Mouse (Mus musculus): ENCODE data around the gene Psmb8. TPM values are rescaled to one million over a fixed set of nuclear protein-coding genes. Genes with fewer than 3 reads are reported as not detected.

Gene Psmb8
- polyA plus RNA-seq, 1 experiment from 2014 or later = 1.5 TPM

DNA sequence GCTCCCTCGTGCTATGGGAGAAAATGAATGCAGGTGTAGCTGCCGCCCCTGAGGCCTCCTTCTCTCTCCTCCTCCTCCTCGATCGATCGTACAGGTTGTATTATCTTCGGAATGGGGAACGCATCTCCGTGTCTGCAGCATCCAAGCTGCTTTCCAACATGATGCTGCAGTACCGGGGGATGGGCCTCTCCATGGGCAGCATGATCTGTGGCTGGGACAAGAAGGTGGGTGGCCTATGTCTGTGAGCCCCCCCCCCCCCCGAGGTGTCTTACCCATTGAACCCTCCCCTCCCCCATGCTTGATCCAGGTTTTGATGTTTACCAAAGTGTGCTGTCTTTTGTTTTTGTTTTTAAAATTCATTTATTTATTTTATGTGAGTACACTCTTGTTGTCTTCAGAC lies 2.5 kb downstream of the Psmb8 start:
- no peak overlapping the region for H3K4me2 ChIP-seq (ENCODE audit: low read length)
- no peak overlapping the region for H3K4me3 ChIP-seq (replicated peaks; ENCODE audit: low read length)
- WGBS = 82% methylated on average over 10 of the region's 10 CpGs
- H3K36me3 ChIP-seq (ENCODE audit: control insufficient read depth, insufficient read depth) = no peaks in the 10 kb centered on the region
- H3K27me3 ChIP-seq (replicated peaks; ENCODE audit: control insufficient read depth, insufficient read depth, low read length) = peaks cover 46% of the 10 kb centered on the region
- no peak overlapping the region for H3K27ac ChIP-seq (ENCODE audit: low read length)
- no peak for ATAC-seq
- no peaks in the 10 kb centered on the region for H3K9me3 ChIP-seq (ENCODE audit: control insufficient read depth, low read length)
- H3K4me1 ChIP-seq (replicated peaks; ENCODE audit: control insufficient read depth, insufficient read depth, low read length) = peaks cover 20% of the 10 kb centered on the region
- no peak overlapping the region for H3K9ac ChIP-seq (replicated peaks; ENCODE audit: low read depth, low read length)

DNA sequence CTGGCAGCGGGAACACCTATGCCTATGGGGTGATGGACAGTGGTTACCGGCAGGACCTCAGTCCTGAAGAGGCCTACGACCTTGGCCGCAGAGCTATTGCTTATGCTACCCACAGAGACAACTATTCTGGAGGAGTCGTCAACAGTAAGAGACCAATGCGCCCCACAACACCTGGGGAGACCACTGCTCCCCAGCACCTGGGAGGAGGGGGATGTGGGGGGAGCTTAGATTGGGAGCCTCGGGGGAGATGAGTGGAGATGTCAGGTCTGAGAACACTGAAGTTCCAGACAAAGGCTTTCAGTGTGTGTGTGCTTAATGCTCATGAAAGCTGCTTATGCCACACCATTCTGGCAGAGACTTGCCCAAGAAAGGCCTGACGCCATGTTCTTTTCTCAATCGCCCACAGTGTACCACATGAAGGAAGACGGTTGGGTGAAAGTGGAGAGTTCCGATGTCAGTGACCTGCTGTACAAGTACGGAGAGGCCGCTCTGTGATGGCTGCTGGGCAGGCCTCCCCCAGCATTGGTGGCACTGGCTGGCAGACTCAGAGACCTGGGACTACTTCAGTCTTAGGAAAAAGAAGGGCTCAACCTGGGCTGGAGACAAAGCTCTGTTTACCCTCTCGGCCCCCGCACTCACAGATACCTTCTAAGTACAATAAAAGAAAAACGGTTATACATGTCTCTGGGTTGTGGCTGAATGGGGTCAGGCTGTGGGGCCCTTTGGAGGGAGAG lies 3.4 kb downstream of the Psmb8 start:
- ATAC-seq = no peak
- Histone ChIP-seq H3K9ac (replicated peaks; ENCODE audit: low read depth, low read length) (no peak overlapping the region), H3K4me1 (replicated peaks; ENCODE audit: control insufficient read depth, insufficient read depth, low read length) (peaks cover 22% of the 10 kb centered on the region), H3K4me2 (ENCODE audit: low read length) (no peak overlapping the region), H3K4me3 (replicated peaks; ENCODE audit: low read length) (no peak overlapping the region), H3K36me3 (ENCODE audit: control insufficient read depth, insufficient read depth) (no peaks in the 10 kb centered on the region), H3K9me3 (ENCODE audit: control insufficient read depth, low read length) (no peaks in the 10 kb centered on the region), H3K27ac (ENCODE audit: low read length) (no peak overlapping the region), H3K27me3 (replicated peaks; ENCODE audit: control insufficient read depth, insufficient read depth, low read length) (peaks cover 49% of the 10 kb centered on the region)
- WGBS = 85% methylated on average over 16 of the region's 16 CpGs

DNA sequence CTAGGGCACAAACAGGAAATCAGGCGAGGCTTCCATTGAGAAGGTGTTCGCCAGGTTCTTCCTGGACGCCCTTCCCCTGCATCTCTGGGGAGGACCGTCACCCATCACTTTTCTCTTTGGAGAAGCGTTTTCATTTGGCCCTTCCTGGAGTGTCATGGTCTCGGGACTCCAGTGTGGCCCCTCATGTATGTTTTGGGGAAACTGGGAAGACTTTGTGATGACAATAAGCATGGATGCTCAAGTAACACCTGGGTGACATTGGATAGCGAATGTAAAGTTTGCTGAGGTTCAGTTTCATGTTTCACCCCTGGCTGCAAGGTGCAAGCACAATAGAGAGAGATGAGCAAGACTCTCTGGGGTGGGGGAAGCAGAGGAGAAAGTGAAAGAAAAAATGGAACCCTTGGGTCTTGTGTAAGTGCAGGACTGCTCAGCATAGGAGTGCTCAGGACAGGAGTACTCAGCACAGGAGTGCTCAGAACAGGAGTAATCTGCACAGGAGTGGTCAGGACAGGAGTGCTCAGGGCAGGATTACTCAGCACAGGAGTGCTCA lies 4.1 kb downstream of the Psmb8 start:
- 71% methylated on average over 7 of the region's 7 CpGs for WGBS
- Histone ChIP-seq H3K36me3 (ENCODE audit: control insufficient read depth, insufficient read depth) (no peaks in the 10 kb centered on the region), H3K27me3 (replicated peaks; ENCODE audit: control insufficient read depth, insufficient read depth, low read length) (peaks cover 48% of the 10 kb centered on the region), H3K9me3 (ENCODE audit: control insufficient read depth, low read length) (no peaks in the 10 kb centered on the region), H3K9ac (replicated peaks; ENCODE audit: low read depth, low read length) (no peak overlapping the region), H3K4me2 (ENCODE audit: low read length) (no peak overlapping the region), H3K4me3 (replicated peaks; ENCODE audit: low read length) (no peak overlapping the region), H3K27ac (ENCODE audit: low read length) (no peak overlapping the region), H3K4me1 (replicated peaks; ENCODE audit: control insufficient read depth, insufficient read depth, low read length) (peaks cover 22% of the 10 kb centered on the region)
- no peak for ATAC-seq

DNA sequence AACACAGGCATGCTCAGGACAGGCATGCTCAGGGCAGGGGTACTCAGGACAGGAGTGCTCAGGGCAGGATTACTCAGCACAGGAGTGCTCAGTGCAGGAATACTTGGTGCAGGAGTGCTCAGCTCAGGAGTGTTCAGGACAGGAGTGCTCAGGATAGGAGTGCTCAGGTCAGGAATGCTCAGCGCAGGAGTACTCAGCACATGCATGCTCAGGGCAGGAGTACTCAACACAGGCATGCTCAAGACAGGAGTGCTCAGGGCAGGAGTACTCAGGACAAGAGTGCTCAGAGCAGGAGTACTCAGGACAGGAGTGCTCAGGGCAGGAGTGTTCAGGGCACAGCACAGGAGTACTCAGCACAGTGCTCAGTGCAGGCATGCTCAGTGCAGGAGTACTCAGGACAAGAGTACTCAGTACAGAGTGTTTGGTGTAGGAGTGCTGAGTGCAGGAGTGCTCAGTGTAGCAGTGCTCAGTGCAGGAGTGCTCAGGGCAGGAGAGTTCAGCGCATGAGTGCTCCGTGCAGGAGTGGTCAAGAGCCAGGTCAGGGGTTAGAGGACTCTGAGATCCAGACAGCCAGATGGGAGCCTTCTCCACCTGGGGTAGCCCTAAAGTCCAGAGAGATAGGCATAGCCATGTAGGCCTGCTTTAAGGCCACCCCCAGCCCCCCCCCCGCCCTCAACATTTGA lies 5.4 kb downstream of the Psmb8 start:
- ATAC-seq = no peak; the same call in 1 of the 2 replicates
- WGBS = 86% methylated on average over 4 of the region's 4 CpGs

DNA sequence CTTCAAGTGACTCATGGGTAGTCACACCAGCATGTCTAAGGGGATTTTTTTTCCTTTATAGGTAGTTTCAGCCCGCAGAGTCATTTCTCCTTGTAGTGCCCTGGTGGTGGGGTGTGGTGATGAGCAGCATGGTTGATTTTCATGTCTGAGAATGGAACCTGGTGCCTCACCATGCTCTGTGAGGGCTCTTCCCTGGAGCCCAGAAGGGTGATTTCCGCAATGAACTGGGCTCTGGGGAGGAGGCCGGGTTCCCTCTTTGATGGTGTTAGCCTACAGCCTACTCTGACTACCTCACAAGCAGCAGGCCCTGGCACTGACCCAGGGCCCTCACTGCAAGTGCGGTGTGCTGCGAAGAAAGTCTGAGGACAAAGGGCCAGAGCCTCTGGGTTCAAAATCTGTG lies 5.9 kb downstream of the Psmb8 start, which contains the start of gene Tap2:
Gene Tap2, plus strand, starts transcription at position 84 of the 400 bp plus-strand sequence.
- Histone ChIP-seq H3K27me3 (replicated peaks; ENCODE audit: control insufficient read depth, insufficient read depth, low read length) (peaks cover 30% of the 10 kb centered on the region), H3K36me3 (ENCODE audit: control insufficient read depth, insufficient read depth) (no peaks in the 10 kb centered on the region), H3K9me3 (ENCODE audit: control insufficient read depth, low read length) (no peaks in the 10 kb centered on the region), H3K4me1 (replicated peaks; ENCODE audit: control insufficient read depth, insufficient read depth, low read length) (peaks cover 7% of the 10 kb centered on the region), H3K4me3 (replicated peaks; ENCODE audit: low read length) (peak within 1 kb of the TSS; percentile 66), H3K9ac (replicated peaks; ENCODE audit: low read depth, low read length) (peak within 1 kb of the TSS; percentile 66), H3K27ac (ENCODE audit: low read length) (no peak within 1 kb of the TSS), H3K4me2 (ENCODE audit: low read length) (peak within 1 kb of the TSS; percentile 79)
- WGBS = 61% methylated on average over 5 of the region's 5 CpGs
- ATAC-seq = no peak

More for the DNA sequence above, 5.4 kb downstream of the Psmb8 start:
- Histone ChIP-seq H3K9me3 (ENCODE audit: control insufficient read depth, low read length) (no peaks in the 10 kb centered on the region), H3K9ac (replicated peaks; ENCODE audit: low read depth, low read length) (no peak overlapping the region), H3K27ac (ENCODE audit: low read length) (no peak overlapping the region), H3K27me3 (replicated peaks; ENCODE audit: control insufficient read depth, insufficient read depth, low read length) (peaks cover 36% of the 10 kb centered on the region), H3K4me3 (replicated peaks; ENCODE audit: low read length) (no peak overlapping the region), H3K4me1 (replicated peaks; ENCODE audit: control insufficient read depth, insufficient read depth, low read length) (peaks cover 12% of the 10 kb centered on the region), H3K4me2 (ENCODE audit: low read length) (no peak overlapping the region), H3K36me3 (ENCODE audit: control insufficient read depth, insufficient read depth) (no peaks in the 10 kb centered on the region)

DNA sequence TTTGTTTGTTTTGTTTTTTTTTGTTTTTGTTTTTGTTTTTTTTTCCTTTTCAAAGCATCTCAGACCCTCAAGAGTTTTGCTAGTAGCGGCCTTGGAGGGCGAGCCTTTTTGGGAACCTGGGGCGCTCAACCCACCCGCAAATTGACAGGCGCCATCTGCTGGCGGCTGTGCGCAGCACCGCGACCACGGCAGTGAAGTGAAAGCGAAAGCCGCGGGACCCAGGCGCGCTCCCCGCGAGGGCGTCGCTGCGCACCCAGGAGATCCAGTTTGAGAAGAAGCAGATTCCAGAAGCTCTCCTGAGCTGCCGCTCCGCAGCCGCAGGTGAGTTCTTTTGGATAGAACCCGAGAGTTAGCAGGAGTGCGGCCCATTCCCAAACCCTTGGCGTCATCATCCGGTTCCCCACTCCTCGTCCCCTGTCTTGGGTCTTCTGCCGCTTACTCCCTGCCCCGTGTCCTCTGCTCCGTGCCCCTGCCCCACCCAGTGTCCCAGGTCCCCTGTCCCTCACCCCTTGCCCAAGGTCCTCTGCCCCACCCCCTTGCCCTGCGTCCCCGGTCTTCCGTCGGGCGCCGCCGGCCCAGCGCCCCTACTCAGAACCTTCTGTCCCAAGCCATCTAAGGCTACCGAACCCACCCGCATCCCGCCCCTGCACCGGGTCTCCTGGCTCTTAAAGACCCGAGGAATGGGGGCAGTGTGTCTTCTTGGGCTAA lies 6.9 kb downstream of the Psmb8 start:
- Histone ChIP-seq H3K27ac (ENCODE audit: low read length) (no peak overlapping the region), H3K36me3 (ENCODE audit: control insufficient read depth, insufficient read depth) (no peaks in the 10 kb centered on the region), H3K27me3 (replicated peaks; ENCODE audit: control insufficient read depth, insufficient read depth, low read length) (peaks cover 22% of the 10 kb centered on the region), H3K4me3 (replicated peaks; ENCODE audit: low read length) (peak overlapping the region; percentile 66), H3K9me3 (ENCODE audit: control insufficient read depth, low read length) (no peaks in the 10 kb centered on the region), H3K9ac (replicated peaks; ENCODE audit: low read depth, low read length) (peak overlapping the region; percentile 66), H3K4me1 (replicated peaks; ENCODE audit: control insufficient read depth, insufficient read depth, low read length) (peaks cover 6% of the 10 kb centered on the region), H3K4me2 (ENCODE audit: low read length) (peak overlapping the region; percentile 79)
- peak; percentile 74 for ATAC-seq
- under 1% methylated on average over 44 of the region's 44 CpGs for WGBS

DNA sequence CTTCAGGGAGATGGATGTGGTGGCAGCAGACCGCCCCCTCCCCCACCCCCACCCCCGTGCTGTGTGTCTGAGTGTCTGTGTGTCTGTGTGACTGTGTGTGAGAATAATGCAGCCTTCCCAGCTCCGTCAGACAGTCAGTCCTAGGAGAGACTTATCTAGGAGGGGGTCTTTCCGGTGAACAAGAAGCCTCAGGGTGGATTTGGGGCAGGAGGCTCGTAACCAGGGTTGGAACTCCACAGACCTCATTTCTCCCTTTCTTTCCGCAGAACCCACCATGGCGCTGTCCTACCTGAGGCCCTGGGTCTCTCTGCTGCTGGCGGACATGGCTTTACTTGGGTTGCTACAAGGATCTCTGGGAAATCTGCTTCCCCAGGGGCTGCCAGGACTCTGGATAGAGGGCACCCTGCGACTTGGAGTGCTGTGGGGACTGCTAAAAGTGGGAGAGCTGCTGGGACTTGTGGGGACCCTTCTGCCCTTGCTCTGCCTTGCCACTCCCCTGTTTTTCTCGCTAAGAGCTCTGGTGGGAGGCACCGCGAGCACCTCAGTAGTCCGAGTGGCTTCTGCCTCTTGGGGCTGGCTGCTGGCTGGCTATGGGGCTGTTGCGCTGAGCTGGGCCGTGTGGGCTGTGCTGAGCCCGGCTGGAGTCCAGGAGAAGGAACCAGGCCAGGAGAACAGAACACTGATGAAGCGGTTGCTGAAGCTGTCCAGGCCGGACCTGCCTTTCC lies 7.7 kb downstream of the Psmb8 start:
- H3K9ac ChIP-seq (replicated peaks; ENCODE audit: low read depth, low read length) = peak overlapping the region; percentile 66
- peak overlapping the region; percentile 66 for H3K4me3 ChIP-seq (replicated peaks; ENCODE audit: low read length)
- ATAC-seq = no peak; the same call in 1 of the 2 replicates
- no peak overlapping the region for H3K27ac ChIP-seq (ENCODE audit: low read length)
- H3K4me1 ChIP-seq (replicated peaks; ENCODE audit: control insufficient read depth, insufficient read depth, low read length) = peaks cover 6% of the 10 kb centered on the region
- H3K36me3 ChIP-seq (ENCODE audit: control insufficient read depth, insufficient read depth) = no peaks in the 10 kb centered on the region
- WGBS = 13% methylated on average over 18 of the region's 18 CpGs
- H3K9me3 ChIP-seq (ENCODE audit: control insufficient read depth, low read length) = no peaks in the 10 kb centered on the region
- peaks cover 19% of the 10 kb centered on the region for H3K27me3 ChIP-seq (replicated peaks; ENCODE audit: control insufficient read depth, insufficient read depth, low read length)
- H3K4me2 ChIP-seq (ENCODE audit: low read length) = peak overlapping the region; percentile 79

DNA sequence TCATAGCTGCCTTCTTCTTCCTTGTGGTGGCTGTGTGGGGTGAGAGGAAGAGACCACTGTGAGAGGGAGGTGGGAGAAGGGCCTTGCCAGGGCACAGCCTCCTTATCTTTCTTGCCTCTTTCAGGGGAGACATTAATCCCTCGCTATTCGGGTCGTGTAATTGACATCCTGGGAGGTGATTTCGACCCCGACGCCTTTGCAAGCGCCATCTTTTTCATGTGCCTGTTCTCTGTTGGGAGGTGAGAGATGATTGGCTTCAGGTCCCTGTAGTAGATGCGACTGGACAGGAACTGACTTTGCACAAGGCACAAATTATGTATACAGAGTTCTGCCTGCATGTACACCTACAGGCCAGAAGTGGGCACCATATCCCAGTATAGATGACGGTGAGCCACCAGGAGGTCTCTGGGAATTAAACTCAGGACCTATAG lies 8.2 kb downstream of the Psmb8 start:
- ATAC-seq = no peak

More for the DNA sequence above, 8.2 kb downstream of the Psmb8 start:
- peaks cover 6% of the 10 kb centered on the region for H3K4me1 ChIP-seq (replicated peaks; ENCODE audit: control insufficient read depth, insufficient read depth, low read length)
- no peak overlapping the region for H3K4me3 ChIP-seq (replicated peaks; ENCODE audit: low read length)
- 14% methylated on average over 9 of the region's 9 CpGs for WGBS
- H3K27me3 ChIP-seq (replicated peaks; ENCODE audit: control insufficient read depth, insufficient read depth, low read length) = peaks cover 22% of the 10 kb centered on the region
- H3K9ac ChIP-seq (replicated peaks; ENCODE audit: low read depth, low read length) = no peak overlapping the region
- no peaks in the 10 kb centered on the region for H3K9me3 ChIP-seq (ENCODE audit: control insufficient read depth, low read length)
- no peaks in the 10 kb centered on the region for H3K36me3 ChIP-seq (ENCODE audit: control insufficient read depth, insufficient read depth)
- H3K4me2 ChIP-seq (ENCODE audit: low read length) = no peak overlapping the region
- no peak overlapping the region for H3K27ac ChIP-seq (ENCODE audit: low read length)
